Mouse (Mus musculus) liver, embryonic 14.5 days (tissue): ENCODE data around the gene Gid4.

Experiments used
- CTCF ChIP-seq: IDR thresholded peaks from 2 replicates; pipeline ENCODE4 v1.5.1; 2016; ENCODE audit warnings: antibody characterized with exemption, low read depth, control low read depth
- EP300 ChIP-seq: IDR thresholded peaks from 2 replicates; pipeline ENCODE4 v1.6.1; 2016; ENCODE audit warnings: antibody characterized with exemption, low read depth

DNA sequence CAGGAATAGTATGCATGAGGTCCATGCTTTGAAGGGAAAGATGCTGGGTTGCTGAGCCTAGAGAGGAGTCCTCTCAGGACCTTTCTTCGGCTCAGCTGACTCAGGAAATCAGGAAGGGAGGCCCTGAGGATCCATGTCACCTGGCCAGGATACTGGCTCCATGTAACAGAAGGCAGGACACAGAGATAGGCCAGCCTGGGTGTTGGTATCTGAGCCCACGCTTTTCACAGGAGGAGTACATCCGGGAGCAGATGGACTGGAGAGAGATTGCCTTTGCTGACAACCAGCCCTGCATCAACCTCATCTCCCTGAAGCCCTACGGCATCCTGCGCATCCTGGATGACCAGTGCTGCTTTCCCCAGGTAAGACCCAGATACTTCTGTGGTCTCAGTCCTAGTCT is 75.8 kb downstream of the Gid4 start:
- TF ChIP-seq CTCF = no peak
- TF ChIP-seq EP300 = no peak
